Mouse (Mus musculus): ENCODE results near the gene Keap1.

Gene Keap1

DNA sequence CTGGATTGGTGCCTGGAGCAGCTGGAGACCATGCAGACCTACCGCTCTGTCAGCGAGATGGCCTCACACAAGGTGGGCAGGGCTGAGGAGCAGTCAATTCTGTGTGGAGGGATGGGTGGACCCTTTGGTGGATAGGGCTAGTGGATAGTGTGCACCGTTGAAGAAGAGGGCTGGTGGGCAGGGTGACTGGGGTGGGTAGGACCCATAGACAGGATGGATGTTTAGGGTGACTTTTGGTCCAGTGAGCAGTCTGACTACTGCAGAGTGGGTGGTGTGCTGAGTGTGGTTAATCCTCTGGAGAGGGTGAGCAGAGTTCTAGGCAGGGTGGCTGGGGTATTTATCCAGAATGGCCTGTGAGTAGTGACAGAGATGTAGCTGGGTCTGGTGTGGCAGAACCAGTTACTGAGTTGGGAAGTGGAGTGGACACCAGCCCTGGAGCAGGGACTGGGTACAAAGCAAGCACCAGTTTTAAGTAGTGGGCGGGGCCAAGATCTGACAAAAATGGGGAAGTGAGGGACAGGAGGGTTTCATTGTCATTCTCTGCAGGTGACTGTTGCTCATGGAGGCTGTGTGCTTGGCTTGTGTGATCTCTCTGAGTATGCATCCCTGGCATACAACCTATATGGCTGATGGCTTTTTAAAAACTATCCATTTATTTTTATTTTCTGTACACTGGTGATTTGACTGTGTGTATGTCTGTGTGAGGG lies 44.2 kb downstream of the Keap1 start:
- no peak for DNase-seq

- no peak for DNase-seq
Observed at GRCm38 (mm10) chr9:21193786-21194185, 45.4 kb downstream of the Keap1 start.

- no peak for DNase-seq
Observed at GRCm38 (mm10) chr9:21190670-21191069, 48.5 kb downstream of the Keap1 start.

- peak; percentile 35 for DNase-seq
Observed at GRCm38 (mm10) chr9:21189905-21190304, 49.3 kb downstream of the Keap1 start.

GRCm38 (mm10) chr9:21185436-21185835 lies 53.7 kb downstream of the Keap1 start:
- DNase-seq: no peak

DNA sequence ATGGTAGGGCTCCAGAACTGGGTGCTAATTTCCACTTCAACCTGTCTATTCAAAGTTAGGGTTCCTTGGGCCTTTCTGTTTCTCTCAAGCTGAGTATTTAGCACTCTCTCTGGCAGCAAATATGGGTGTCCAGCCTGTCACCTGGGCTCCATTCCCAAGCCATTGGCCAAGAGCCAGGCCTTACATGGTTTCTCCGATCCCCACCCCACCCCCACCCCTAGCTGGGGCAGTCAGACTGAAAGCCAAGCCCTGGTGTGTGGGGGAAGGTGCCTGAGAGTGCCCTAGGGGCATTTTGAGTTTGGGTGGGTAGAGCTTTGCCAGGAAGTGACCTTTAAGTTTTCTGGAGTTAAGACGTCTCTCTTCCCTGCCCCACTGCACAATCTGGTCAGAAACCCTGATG lies 54.4 kb downstream of the Keap1 start:
- no peak for DNase-seq

GRCm38 (mm10) chr9:21183905-21184413 lies 55.2 kb downstream of the Keap1 start:
- peak; percentile 58 for DNase-seq

DNA sequence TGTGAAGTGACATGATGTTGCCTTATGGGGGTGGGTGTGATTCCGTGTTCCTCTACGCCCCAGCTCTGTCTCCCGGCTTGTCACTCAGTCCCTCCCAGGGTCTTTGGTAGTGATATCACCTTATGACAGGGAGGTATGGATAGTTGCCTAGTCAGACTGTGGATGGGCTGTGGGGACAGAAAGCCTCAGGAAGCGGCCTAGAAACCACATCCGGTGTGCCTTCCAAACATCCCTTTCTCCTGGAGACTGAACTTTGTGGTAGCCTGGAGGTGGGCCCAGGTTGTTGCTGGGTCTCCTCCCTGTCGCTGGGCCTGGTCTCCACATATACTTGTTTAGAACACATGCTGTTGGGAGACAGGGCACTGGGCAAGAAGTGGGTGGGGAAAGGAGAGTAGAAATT lies 55.7 kb downstream of the Keap1 start:
- no peak for DNase-seq

- no peak for DNase-seq
Observed at GRCm38 (mm10) chr9:21181421-21182220, 57.5 kb downstream of the Keap1 start.

DNA sequence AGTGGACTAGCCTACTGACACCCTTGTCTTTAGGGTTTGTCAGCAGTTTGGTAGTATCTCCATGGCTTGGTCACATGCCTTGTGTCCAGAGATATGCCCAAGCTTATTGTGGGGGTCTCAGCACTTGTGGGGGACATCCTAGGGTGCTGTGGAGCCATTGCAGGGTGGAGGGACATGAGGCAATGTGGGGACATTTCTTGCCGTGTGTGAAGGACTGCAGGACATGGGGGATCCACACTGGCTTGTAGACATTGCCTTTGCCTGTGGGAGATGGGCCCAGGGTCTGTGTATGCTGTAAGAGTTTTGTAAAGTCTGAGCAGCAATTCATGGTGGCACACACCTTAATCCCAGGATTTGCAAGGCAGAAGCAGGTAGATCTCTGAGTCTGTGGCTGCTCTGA lies 58.3 kb downstream of the Keap1 start:
- DNase-seq: no peak

- no peak for DNase-seq
Observed at GRCm38 (mm10) chr9:21180402-21180801, 58.8 kb downstream of the Keap1 start.
